Mouse (Mus musculus) bone marrow, adult 2 months (tissue): ENCODE measurements around the gene Klhl26.

Experiments used
- CTCF ChIP-seq: fragments of 200-500 bp; IDR thresholded peaks from 2 replicates; pipeline ENCODE4 v1.5.1; 2011; ENCODE audit warnings: low read length, control low read depth; ENCODE audit not compliant: control insufficient read depth, insufficient read depth
- POLR2A ChIP-seq: fragments of 200-500 bp; IDR thresholded peaks from 2 replicates; pipeline ENCODE4 v1.6.1; 2011; ENCODE audit warnings: low read depth, mild to moderate bottlenecking, control low read depth, low read length, borderline replicate concordance; ENCODE audit not compliant: control insufficient read depth

DNA sequence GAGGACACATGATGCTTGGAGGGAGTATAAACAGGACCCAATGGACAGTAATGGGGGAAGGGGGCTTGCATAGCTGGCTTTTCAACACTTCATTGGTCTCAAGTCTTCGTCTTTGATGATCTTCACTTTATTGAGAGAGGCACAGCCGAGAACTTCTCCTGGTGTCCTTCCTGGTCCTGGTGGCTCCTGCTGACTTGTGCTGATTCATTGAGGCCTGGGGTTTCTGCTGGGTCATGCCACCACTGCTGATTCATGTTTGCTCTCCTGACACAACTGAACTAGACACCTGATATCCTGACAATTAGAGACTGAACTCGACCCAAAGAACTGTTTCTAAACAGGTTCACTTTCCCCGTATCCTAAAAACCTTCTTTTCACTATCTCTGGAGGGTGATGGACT, 33.4 kb downstream of the Klhl26 start:
- TF ChIP-seq POLR2A (no peak), CTCF (no peak)
